Mouse (Mus musculus) liver (tissue): ENCODE measurements around the gene Prpf4.

ENCODE experiments used
- DNase-seq: peaks from one replicate; pipeline ENCODE4 v3.0.0-alpha.2; 2020; ENCODE audit warnings: mixed read lengths

The Prpf4 gene

DNA sequence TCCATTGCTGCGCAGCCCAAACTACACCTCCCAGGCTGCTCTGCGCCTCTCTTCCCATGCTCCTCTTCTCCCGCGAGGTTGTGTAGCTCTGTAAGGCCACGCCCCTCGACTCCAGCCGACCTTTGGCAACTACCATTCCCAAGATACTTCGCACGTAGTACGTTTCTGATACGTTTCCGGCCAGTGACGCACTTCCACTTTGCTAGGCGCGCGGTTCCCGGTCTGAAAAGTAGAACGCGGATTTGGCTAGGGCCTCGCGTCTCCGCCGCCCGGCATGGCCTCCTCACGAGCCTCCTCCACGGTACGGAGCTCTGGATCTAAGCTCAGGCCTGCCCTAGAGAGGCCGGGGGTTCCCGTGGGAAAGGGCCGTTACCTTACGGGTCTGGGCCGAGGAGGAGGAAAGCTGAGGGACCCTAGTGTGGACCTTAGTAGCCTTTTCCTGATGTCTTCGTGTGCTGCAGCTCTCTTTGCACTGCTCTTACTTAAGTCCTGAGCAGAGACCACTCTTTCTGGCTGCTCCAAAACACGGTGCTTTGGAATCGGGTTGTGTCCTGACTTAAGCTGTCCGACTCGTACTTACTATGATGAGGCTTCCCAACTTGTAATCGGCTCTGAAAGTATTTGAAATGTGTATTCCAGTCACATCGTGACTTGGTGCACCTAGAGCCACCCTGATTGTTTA, at the start of gene Prpf4, which contains the start of gene Cdc26:
Gene Prpf4 (plus strand): TSS at position 197 of the 682 bp plus-strand sequence.
Gene Cdc26 (minus strand): TSS at position 42 of the 682 bp plus-strand sequence.
- DNase-seq = peak; percentile 98

DNA sequence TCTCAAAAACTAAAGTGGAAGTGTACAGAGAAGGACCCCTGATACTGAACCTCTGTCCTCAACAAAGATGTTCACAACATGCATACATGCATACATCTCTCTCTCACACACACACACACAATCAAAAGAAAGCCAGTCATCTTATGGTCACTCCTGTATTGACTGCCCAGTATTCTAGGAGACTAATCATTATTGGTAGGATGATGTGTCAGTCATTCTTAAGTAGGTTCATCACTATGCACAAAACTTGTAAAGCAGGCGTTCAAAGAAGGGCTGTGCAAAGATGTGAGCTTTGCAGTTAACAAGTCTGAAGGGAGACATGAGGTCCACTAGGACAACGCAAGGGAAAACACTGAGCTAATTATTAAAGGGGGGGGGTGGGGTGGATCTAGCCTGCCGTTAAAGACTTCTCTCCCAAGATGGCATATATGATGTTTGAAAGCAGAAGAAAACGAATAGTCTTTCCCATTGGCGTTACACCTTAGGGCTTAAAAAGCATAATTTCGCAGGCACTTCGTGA, 49.3 kb upstream of the Prpf4 start:
- no peak for DNase-seq

DNA sequence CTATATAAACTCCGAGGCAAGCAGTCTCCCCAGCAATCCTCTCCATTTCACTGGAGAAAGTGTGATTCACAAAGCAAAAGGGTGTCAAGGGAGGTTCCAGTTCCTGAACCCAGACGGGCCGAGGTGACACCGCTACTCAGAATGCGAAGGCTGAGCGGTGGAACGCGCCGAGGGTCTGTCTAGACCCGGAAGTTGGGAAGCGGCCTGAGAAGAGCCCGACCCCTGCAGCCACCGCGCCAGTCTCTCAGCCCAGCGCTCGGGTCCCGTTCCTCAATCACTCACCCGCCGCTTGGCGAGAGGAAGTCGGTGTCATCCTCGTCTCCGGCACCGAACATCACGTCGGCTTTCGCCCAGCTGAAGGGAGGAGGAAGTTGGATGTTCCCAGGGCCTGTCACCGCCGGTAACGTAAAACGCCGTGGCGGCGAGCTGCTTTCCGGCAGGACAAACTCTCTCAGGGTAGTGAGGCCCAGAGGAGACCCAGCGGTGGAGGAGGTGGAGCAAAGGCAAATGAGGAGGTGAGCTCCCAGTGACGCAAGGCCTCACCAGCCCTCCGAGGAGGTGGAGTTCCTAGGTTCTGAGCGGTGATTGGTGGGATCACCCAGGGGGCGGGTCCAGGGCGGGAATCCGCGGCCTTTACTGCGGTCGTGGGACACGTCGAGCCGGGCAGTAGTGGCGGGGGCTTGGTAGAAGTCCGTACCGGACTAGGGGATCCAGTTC, 48.4 kb upstream of the Prpf4 start, which contains the start of the genes Fkbp15 and Slc31a1:
Gene Fkbp15 (minus strand): TSS at position 461 of the 717 bp plus-strand sequence.
Gene Slc31a1 (plus strand): TSS at position 640 of the 717 bp plus-strand sequence.
- peak; percentile 98 for DNase-seq

DNA sequence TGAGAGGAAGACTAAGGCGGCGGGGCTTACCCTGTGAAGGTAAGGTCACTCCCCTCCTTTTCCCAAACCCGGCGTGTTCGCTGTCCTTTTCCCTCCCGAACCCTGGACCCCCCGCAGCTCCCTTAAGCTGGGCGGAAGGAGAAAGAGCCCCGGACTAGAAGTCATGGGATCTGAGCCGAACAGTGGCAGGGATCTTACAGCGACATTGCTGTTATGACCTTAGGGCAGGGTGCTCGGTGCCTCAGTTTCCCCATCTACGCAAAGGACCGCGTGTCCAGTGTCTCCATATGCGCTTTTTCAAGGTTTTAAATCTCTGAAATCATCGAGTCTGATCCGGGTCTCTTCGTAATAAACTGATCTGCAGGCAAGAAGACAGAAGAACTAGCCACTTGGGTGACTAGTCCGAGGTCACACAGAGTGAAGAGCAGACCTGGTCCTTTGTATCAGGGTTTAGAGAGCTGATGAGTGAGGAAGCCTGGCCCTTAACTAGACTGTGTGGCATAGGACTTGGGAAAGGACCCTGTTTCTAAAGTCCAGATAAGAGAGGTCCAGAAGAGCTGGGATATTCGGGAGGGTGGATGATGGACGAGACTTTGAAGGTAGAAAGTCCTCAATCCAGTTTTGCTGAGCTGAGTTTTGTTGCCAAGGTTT, 47.7 kb upstream of the Prpf4 start:
- no peak for DNase-seq

DNA sequence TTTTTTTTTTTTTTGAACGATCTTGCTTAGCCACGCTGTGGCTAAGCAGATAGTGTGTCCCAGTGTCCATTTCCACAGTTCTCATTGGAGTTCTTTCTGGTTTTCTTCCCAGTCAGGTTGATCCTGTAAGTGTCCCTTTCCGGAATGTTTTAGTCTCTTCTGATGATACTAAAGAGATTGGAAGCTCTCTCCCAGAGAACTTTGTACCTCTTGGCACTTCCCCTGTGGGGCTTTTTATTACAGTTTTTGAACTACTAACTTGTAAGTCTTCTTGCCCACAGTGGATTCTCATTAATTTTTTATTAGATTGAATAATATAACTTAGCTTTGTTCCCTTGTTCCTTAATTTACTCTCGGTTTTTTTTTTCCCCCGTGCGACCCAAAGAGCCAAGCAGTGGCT, 47.0 kb upstream of the Prpf4 start:
- DNase-seq = no peak

DNA sequence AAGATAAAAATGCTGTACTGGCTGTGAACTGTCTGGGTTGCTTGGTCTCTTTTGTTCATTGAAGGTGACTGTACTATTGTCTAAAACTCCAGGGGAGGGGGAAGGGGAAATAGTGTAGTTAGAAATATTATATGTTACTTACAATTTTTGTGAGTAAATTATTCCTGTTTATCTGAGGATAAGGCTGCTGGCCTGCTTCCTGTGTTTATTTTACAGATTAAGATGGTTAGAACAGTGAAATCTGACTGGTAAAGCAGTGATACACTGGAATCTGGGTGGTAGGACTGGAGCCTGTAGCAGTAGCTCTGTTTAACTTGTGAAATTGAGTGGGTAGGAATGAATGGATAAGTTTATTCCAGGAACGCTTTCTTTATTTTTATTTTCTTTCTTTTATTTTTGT, 46.6 kb upstream of the Prpf4 start:
- DNase-seq = no peak

DNA sequence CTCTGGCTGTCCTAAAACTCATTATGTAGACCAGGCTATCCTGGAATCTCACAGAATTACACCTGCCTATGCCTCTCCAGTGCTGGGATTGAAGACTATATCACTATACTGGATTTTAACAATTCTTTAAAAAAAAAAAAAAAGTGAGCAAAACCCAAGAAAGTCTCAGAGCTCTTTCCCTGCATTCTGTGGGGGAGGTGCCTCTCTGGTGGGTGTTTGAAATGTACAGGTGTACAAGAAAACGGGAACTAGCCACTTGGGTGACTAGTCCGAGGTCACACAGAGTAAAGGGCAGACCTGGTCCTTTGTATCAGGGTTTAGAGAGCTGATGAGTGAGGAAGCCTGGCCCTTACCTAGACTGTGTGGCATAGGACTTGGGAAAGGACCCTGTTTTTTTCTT, 46.2 kb upstream of the Prpf4 start:
- DNase-seq = no peak

DNA sequence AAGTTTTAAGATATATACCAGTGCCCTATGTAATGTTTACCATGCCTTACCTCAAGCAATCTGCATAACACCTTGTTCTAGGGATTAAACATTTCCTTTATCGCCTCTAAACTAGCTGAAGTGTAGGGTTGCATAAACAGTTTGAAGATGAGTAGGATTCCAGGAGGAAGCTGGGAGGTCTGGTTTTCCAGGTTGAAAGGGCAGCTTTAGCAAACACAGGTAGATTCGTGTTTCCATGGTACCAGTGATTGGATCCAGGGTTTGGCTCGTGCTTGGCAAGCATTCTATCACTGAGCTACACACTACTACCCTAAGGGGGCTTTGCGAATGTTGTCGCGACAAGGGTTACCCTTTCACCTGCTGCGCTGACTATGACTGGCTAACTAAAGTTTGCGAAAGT, 44.3 kb upstream of the Prpf4 start:
- no peak for DNase-seq

DNA sequence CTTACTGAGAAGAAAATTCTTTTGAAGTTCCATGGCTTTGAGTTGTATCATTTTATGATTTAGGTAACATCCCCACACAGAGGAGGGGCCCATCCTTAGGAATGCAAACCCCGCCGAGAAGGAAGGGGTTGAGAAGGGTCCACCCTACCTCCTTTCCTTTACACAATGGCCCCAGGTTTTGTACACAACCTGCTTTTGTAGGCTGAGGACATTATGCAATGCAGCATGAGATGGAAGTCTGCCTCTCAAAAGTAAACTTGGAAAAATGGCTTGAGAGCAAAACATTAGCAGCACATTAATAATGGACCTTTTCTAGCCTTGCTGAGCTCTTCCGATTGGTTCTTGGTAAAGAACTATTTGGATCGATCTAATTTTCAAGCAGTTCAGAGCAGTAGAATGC, 42.3 kb upstream of the Prpf4 start:
- no peak for DNase-seq

DNA sequence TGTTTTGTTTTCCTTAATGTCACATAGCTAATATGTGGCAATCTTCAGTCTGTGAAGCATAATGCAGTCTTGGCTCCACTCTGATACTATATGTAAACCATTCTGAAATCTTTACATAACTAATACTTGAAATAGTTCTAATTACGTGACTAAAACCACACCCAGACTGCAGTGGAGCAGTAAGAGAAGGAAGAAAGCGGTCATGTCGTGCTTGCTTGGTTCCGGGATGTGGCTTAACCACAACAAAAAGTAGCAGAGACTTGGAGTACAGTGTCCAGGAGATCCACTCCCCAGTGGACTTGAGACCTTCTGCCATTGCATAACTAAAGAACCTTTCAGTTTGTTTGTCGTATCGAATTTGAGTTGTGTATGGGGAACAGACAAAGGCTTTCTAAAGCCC, 41.0 kb upstream of the Prpf4 start:
- DNase-seq = no peak

DNA sequence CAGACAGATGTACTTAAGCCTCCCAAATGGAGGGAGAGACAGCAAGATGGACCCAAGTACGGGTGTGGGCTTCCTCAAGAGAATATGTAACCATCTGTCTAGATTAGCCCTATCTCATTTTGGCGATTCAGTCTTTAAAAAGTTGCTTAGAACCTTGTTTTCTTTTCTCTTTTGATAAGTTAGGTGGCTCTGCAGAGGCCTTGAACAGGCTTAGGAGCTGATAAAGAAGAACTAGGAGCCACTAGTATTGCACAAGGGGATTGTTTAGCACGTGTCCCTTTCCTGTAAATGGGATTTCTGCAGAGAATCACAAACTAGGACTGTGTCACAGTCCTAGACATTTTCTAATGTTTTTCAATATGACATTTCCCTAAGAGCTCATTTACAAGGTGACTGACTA, 39.5 kb upstream of the Prpf4 start:
- DNase-seq = no peak

DNA sequence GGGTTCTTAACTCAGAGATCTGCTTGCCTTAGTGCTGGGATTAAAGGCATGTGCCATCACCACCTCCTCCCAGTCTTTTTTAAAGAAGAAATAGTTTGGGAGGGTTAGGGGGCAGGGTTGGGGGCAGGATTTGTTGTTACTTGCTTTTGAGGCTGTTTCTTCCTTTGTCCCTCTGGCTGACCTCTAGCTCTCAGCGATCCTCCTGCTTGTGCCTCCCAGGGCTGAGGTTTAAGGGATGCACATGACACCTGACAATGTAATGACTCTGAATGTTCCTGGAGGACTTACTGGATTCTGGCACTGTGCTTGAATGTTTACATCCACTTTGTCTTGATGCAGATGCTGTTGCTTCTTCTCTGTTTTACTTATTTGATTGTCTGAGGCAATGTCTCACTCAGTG, 36.2 kb upstream of the Prpf4 start:
- DNase-seq = no peak

DNA sequence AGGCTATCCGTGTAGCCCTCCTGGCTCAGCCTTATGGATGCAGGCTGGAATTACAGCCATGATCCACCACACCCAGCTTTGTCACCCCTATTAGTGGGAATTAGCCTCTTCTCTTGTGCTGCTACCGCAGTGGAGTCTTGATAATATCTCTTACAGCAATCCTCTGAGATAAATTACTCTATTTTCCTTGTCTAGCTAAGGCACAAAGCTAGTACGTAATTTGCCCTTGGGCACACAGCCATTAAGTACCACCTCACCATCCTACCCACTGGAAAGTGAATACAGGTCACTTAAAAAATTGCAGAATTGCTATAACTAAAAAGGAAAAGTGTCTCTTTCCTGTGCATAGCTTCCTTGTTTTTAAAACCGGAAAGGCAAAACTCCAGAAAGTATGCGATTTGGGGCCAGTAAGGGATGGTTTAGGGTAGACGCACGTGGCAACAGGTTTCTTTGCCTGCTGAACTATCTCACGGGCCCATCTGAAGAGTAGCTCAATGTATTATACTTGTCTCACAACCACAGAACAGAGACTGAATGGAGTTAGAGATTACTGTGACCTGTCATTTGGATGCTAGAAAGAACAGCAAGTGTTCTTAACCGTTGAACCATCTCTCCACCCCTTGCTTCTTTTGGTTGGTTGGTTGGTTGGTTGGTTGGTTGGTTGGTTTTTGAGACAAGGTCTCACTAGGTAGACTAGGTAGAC, 35.6 kb upstream of the Prpf4 start:
- DNase-seq = no peak

DNA sequence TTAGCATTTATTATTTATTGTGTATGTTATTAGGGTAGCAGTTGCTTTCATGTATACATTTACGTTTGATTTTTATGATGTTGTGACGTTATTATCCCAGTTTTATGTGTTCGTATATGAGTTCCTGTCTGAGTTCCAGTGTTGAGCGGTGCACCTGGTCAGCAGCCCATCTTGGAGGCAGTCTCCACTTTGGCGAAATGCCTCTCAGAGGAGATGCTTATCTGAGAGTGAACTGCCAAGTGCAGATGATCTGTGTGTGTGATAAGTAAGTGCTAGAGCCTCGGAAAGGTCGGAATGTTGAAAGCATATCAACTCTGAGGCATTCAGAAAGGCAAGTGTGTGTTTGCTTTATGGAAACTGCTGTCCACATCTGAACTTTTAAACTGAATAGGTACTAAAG, 34.9 kb upstream of the Prpf4 start:
- no peak for DNase-seq

DNA sequence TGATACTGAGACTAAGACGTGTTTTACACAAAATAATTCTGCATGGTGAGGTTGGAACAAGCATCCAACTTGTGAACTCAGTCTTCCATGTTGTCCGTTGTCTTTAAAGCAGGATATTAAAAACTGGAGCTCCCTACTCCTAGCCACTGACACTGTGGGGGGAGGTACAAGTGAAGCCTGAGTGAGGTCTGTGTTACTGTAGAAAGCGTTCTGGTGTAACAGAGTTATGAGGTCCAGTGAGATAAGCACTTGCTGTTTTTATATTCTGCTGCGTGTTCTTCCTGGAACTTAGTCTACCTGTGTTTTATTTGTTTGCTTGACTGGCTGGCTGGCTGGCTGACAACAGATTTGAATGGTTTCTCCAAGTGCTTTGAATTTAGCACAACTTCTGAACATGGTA, 34.3 kb upstream of the Prpf4 start:
- DNase-seq = no peak

DNA sequence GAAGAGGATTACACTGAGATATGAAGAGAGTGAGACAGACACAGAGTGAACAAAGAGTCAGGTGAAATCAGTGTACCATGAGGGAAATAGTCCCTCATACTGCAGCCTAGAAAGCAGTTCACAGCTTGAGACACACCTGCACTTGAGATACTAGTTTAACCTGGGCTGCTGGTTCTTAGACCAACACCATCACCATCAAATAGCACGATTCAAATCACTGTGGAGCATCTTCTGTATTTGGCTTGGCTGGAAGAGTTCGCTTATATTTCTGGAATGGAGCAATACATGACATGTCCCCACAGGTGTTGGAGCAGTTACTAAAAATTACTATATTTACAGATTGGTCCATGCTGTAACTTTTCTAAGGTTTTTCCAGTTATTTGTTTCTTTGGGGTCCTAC, 32.5 kb upstream of the Prpf4 start:
- DNase-seq = no peak

DNA sequence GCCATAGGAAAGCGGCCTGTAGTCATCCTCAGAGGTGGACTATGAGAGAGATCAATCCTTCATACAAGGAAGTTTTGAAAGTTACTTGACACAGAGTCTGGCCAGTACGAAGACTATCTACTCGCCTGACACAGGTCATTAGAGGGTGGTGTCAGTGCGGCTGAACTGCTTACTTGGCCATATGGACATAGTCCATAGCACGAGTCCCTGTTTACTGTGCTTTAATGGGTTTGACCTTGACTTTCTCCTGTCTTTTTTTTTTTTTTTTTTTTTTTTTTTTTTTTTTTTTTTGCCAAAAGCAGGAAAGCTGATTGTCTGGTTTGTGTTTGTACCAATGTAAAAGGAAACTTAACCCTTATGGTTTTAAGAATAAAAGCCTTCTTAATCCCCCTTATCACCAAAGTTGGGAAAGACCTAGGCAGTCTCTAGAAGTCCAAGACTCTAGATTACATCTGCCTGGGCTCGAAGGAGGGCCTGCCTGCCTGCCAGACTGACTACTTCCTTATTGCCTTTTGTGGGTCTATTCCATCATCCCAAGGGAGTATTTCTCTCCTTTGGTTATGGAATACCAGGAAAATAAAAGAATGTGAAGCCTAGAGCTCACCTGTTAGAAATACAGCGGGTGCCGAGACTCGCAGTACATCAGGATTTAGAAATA, 28.7 kb upstream of the Prpf4 start:
- no peak for DNase-seq

DNA sequence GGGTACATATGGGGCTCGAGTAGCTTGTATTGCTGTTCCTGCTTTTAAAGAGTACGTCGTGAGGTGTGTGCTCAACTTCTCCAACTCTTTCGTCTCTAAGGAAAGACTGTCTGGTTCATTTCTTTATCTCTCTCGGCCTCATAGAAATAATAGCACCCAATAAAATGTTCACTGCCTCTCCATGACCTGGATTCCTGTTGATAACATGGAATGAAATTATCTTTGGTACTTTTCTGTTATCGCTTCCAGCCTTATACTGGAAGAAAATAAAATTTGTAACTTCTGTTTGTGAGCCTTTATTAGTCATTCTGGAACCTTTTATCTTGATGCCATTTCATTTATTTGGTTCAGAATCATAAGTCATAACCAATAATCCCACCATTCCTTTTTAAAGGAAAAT, 25.4 kb upstream of the Prpf4 start:
- DNase-seq = no peak

DNA sequence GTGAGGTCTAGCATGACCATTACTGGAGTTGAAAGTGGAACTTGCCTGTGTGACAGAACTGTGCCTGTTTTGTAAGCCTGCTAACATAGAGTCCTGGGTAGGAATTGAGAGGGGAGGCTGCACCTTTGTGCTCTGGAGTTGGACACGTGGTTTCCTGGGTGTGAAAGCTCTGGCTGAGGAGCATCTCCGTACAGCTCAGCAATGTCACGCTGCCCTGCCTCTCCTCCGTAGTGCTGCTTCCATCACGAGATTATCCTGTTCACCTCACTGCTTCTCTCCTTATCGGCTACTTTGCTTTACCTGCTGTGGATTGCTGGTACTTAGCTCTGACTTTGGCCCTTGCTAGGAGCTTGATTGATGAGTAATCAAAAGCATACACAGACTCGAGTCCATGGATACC, 24.8 kb upstream of the Prpf4 start:
- DNase-seq = no peak

DNA sequence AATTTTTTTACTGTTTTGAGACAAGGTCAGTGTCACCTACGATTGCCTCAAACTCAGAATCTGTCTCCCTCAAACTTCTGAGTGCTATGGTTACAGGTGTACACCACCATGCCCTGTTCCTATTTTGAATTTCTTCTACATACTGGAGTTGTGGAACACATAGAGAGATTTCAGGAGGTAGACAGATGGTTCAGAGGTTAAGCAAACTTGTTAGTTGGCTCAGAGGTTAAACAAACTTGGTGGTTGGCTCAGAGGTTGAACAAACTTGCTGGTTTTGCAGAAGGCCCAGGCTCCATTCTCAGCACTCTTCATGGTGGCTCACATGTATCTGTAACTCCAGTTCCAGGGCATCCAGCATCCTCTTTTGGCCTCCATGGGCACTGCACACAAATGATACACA, 24.4 kb upstream of the Prpf4 start:
- no peak for DNase-seq

DNA sequence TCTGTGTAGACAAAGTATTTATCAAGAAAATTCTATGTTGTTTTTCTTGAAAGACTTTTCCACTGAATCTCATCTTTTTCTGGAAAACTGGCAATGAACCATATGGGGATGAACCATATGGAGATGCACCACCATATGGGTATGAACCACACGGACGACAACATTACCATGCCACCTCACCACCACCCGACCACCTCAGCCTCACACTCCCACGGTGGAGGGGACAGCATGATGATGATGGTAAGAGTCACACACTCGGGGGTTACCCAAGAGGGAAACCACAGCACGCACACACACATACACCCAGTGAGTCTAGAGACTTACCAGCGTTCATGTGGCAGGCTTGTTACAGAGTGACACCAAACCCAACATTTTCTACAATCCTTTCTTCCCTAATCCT, 23.2 kb upstream of the Prpf4 start:
- DNase-seq = no peak
